Mouse (Mus musculus): ENCODE measurements around the gene Frat2.

The Frat2 gene

DNA sequence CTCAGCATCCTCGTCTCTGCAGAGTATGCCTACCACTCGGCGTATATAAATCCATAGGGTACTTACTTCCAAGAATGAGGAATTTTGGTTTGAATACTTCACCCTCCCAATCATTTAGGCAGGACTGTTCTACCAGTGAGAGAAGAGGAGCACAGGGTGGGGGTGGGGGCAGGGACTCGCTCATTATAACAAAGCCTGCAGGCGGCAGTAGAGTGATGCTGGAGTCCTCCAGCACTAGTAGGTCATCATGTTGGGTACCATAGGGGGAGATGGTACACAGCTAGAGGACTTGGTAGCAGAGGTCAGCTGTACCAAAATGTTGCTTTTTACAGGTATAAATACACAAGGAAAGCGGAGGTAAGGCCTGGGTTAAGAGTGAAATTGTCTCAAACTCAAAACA lies 3.6 kb downstream of the Frat2 start:
- no peak for DNase-seq (ENCODE audit: low spot score)

DNA sequence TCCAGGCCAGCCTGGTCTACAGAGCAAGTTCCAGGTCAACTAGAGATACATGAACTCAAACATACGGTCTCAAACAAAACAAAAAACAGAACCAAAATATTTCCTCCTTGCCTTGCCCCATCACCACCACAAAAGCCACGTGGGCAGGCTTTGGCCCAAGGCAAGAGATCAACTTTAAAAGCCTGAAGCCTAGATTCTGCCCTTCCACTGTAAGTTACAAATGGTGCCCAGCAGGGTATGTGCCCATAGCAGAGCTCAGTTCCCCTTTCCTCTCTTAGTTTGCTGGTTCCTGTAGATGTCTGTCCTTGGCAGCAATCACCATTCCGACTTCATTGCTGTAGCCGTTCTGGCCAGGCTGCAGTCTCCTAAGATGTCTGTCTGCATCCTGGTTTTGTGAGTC lies 5.2 kb downstream of the Frat2 start:
- no peak for DNase-seq (ENCODE audit: low spot score)

DNA sequence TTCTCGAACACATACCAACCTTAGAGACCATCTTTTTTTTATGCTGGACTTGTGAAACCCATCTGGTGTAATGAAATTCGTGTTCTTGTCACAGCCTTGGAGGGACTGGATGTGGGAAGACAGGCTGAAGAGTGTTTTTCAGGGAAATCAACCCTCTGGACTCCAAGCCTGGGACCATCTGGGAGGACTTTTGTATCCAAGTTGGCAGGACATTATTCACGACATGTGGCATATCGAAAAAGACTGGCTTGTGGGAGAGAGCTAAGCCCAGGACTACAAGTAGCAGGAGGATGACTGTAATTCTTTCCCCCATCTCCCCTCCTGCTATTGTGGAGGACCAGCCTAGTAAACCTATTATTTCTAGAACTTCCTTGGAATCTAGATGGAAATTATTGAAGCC lies 5.7 kb downstream of the Frat2 start:
- DNase-seq (ENCODE audit: low spot score), result no peak

DNA sequence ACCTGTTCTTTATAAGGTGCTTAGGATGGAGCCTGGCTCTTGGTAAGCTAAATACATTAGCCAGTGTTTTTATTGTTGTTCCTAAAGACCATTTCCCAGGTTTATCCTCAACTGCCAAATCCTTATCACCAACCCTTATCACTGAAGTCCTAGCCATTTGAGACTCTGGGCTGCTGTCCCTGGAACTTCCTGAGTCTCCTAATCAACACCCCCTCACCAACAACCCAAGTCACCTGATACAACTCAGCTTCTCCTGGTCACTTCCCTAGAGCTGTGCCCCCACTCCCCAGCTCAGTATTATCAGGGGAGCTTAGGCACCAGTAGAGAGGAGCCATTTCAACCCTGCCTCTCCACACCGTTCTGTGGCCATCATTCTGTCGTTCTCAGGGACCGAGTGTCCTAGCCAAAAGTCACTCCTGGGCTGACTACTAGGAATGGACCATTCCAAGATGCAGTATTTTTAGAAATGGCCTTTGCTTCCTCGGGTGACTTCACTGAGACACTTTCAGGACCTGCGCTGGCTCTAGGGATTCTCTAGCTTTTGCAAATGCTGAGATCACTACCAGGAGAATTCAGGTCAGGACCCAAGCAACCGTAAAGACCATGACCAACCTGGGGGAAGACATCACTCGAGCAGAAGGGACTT lies 6.7 kb downstream of the Frat2 start:
- no peak for DNase-seq (ENCODE audit: low spot score)

DNA sequence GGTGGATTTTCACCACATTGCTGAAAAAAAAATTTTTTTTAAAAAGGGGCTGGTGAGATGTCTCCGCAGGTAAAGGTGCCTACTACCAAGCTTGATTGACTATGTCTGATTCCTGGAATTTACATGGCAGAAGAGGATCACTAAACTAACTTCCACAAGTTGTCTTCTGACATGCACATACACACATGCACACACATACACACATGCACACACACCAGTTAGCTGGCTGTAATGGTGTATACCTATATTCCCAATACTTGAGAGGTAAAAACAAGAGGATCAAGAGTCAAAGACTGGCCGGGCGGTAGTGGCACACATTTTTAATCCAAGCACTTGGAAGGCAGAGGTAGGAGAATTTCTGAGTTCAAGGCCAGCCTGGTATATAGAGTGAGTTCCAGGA lies 8.2 kb downstream of the Frat2 start:
- DNase-seq (ENCODE audit: low spot score), result no peak

DNA sequence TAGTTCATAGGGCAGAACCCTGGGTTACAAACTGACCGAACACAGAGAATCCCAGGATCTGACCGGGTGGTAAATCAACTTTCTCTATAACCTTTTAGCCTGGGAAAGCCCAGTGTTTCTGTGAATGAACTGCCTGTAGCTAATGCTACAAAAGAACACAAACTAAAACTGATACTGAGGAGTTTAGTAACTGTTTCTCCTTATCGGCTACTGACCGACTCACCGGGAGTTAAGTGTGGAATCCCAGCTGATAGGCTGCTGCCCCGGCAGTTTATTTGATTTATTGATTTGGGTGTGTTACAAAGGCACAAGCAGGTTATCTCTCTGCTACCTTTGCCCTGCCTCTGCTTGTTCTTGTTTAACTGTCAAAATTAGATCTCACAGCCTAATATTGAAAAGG lies 9.1 kb downstream of the Frat2 start:
- DNase-seq (ENCODE audit: low spot score), result peak; percentile 49

- no peak for DNase-seq (ENCODE audit: low spot score)
Measured at GRCm38 (mm10) chr19:41837917-41838261, 10.0 kb downstream of the Frat2 start.

GRCm38 (mm10) chr19:41837194-41837916 lies 10.6 kb downstream of the Frat2 start:
- no peak for DNase-seq (ENCODE audit: low spot score)

DNA sequence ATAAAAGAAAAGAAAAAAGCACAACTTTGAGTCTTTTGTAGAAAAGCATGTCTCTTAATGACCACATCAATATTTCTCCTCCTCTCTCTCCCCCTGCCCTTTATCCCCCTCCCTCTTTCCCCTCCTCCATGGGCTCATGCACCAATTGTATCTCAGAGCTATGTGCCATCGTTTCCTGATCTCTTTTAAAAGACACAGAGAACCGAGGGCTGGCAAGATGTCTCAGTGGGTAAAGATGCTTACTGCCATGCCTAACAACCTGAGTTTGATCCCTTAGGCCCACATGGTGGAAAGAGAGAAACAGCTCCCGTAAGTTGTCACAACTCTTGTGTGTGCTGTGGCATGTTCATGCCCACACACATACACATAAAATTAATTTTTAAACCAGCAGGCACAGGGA lies 11.2 kb downstream of the Frat2 start:
- no peak for DNase-seq (ENCODE audit: low spot score)

DNA sequence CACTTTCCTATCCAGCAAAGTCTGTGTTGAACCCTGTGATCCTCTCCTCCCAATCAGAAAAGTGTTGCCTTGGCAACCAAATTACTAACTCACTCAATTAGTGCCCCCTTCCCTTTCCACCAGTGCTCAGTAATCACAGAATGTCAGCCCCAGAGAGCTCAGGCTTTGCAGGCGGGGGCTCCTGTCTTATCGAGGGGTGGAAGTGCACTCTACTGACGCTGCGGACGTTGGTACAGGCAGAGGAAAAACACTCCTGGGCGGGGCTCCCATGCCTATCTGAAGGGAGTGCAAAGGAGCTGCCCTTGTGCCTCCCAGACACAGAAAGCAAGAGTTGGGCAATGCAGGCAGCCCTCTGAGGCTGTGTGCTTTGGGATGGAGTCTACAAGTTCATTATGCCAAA lies 12.1 kb downstream of the Frat2 start:
- DNase-seq (ENCODE audit: low spot score), result peak; percentile 58

- no peak for DNase-seq (ENCODE audit: low spot score)
Measured at GRCm38 (mm10) chr19:41835407-41835806, 12.5 kb downstream of the Frat2 start.

GRCm38 (mm10) chr19:41832501-41833201 lies 15.3 kb downstream of the Frat2 start:
- DNase-seq (ENCODE audit: low spot score), result no peak

DNA sequence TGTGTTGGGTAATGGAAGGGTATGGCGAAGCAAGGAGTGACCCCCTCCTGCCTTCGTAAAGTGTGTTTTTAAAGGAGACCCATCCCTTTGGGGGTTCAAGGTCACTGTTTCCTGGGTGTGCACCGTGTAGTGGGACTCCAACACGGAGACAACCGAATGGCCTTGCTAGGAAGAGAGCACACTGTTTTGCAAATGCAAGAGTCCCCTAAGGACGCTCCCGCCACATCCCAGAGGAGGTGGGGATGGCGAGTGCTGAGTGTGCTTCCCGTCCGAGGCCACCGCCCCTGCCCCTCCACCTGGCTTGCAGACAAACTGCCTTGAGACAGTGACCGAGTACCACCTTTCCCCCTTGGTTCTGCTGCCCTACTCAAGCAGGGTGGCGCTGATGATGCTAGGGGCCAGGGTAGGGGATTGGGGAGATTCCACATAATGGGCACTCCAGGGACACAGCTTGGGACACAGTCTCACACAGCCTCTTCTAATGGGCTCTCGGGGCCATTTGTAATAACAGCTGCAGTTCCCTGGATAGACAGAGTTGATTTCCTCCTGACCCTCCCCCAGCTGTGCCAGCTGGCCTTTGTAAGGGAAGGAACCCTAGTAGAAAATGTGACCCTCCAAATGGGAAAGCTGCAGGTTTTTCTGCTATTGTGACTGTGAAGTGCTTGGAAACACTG lies 16.1 kb downstream of the Frat2 start:
- DNase-seq (ENCODE audit: low spot score), result no peak

- DNase-seq (ENCODE audit: low spot score), result no peak
Measured at GRCm38 (mm10) chr19:41831101-41831570, 16.8 kb downstream of the Frat2 start.

GRCm38 (mm10) chr19:41830106-41831031 lies 17.6 kb downstream of the Frat2 start:
- peak; percentile 42 for DNase-seq (ENCODE audit: low spot score)

DNA sequence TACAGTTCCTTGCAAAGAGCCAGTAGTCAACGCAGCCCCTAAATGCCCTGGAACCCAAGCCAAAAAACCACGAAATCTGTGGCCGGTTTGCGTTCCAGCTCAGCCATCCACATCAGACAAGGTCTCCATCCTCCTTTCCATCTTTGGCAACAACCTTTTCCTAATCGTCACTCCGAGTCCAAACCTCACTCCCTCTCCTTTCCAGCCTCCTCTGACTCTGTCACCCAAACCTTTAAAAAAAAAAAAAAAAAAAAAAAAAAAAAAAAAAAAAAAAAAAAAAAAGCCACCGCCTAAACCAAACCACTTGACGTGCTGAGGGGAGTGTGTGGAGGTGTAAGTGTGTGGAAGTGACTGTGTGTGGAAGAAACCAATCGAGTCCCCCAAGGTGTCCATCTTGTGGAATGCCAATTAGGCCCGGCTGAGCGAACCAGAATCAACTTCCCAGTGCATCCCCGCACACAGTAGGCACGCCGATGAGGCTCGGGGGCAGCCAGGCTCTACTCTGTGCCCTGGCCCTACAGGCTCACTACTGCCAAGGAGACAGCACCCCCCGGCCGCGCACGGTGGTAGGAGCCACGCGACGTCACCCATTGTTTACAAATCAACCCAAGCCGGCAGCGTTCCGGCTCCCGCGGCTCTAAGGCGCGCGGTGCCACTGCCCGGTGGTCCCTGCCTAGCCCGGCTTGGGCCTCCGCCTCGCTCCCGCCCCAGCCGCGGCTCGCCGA lies 18.4 kb downstream of the Frat2 start, which contains the start of gene Frat1:
Gene Frat1, plus strand, starts transcription at position 590 of the 725 bp plus-strand sequence.
- peak; percentile 91 for DNase-seq (ENCODE audit: low spot score)

GRCm38 (mm10) chr19:41828941-41829340 lies 19.0 kb downstream of the Frat2 start:
- no peak for DNase-seq (ENCODE audit: low spot score)

DNA sequence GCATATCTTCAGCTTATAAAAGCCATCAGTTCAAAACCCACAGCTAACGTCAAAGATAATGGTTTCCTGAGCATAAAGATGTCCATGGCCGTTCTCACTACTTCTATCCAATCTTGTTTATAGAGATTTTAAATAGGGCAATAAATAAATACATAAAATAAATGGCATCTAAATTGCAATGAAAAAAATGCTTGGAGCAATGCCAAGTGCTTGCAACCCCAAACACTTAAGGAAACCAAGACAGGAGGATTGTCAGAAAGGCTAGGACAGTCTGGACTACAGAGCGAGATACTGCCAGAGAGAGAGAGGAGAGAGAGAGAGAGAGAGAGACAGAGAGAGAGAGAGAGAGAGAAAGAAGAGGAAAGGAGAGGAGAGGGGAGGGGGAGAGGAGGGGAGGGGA lies 21.4 kb downstream of the Frat2 start:
- no peak for DNase-seq (ENCODE audit: low spot score)

- no peak for DNase-seq (ENCODE audit: low spot score)
Measured at GRCm38 (mm10) chr19:41824950-41825349, 23.0 kb downstream of the Frat2 start.

DNA sequence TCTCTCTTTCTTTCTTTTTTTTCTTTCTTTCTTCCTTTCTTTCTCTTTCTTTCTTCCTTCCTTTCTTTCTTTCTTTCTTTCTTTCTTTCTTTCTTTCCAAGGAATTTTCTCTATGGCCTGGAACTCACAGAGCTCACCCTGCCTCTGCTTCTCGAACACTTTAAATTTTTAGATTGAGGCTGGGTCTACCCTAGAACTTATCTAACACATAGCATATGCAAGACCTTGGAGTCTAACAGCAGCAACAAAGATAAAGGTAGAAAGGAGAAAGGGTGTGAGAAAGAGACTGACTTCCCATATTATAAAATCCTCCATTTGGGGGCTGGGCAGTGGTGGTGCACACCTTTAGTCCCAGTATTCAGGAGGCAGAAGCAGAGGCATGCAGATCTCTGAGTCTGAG lies 25.3 kb downstream of the Frat2 start:
- DNase-seq (ENCODE audit: low spot score), result no peak

DNA sequence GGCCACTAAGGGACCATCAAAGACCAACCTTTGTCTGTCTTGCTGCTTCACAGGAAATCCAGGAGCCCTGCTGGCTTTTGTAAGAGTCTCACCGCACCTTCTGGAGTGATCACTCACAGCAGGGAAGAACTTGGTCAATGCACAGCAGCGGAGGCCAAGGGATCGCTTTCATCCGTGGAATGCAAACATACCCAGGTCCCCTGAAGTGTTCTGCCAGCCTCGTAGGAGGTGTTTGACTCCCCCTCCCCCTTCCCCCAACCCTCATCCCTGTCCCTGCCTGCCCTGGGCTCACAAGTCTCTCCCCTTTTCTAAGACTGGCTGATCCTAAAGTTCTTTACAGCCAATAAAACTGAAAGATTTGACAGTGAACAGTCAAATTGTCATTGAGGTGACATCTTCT lies 26.5 kb downstream of the Frat2 start:
- no peak for DNase-seq (ENCODE audit: low spot score)

Measured in yolk sac, embryonic 10.5 days (tissue).